Mouse (Mus musculus) frontal cortex, postnatal 10 days (tissue): ENCODE data around the gene Ahnak2.

Source experiments
- DNase-seq, 2 experiments: peaks; one replicate each; pipeline ENCODE4 v3.0.0; 2022; ENCODE audit warnings: low spot score in 2 of 2, mixed read lengths in 1 of 2

Ahnak2 gene

GRCm38 (mm10) chr12:112796551-112797510 lies 5.6 kb downstream of the Ahnak2 start:
- no peak for DNase-seq

GRCm38 (mm10) chr12:112795466-112796104 lies 6.9 kb downstream of the Ahnak2 start:
- DNase-seq, result no peak

- DNase-seq, result no peak
These were observed 7.5 kb downstream of the Ahnak2 start for GRCm38 (mm10) chr12:112794998-112795397.

GRCm38 (mm10) chr12:112794356-112794816 lies 8.1 kb downstream of the Ahnak2 start:
- no peak for DNase-seq

- no peak for DNase-seq
These were observed 8.7 kb downstream of the Ahnak2 start for GRCm38 (mm10) chr12:112793601-112794355.

GRCm38 (mm10) chr12:112791026-112791425 lies 11.4 kb downstream of the Ahnak2 start:
- no peak for DNase-seq

GRCm38 (mm10) chr12:112774481-112774880 lies 28.0 kb downstream of the Ahnak2 start:
- DNase-seq, result no peak

GRCm38 (mm10) chr12:112774026-112774425 lies 28.4 kb downstream of the Ahnak2 start:
- DNase-seq, result no peak

GRCm38 (mm10) chr12:112773366-112773765 lies 29.1 kb downstream of the Ahnak2 start:
- DNase-seq, result no peak

- DNase-seq, result no peak
These were observed 30.2 kb downstream of the Ahnak2 start for GRCm38 (mm10) chr12:112772306-112772705.

GRCm38 (mm10) chr12:112770396-112770795 lies 32.1 kb downstream of the Ahnak2 start:
- DNase-seq, result no peak

- DNase-seq, result no peak
These were observed 32.7 kb downstream of the Ahnak2 start for GRCm38 (mm10) chr12:112769751-112770150.

- no peak for DNase-seq
These were observed 33.4 kb downstream of the Ahnak2 start for GRCm38 (mm10) chr12:112769031-112769430.

GRCm38 (mm10) chr12:112768166-112768565 lies 34.3 kb downstream of the Ahnak2 start:
- no peak for DNase-seq

- DNase-seq, result no peak
These were observed 35.2 kb downstream of the Ahnak2 start for GRCm38 (mm10) chr12:112767036-112767890.

- DNase-seq, result no peak
These were observed 35.9 kb downstream of the Ahnak2 start for GRCm38 (mm10) chr12:112766586-112766985.

GRCm38 (mm10) chr12:112764991-112765390 lies 37.5 kb downstream of the Ahnak2 start:
- DNase-seq, result no peak

GRCm38 (mm10) chr12:112764141-112764540 lies 38.3 kb downstream of the Ahnak2 start:
- no peak for DNase-seq

GRCm38 (mm10) chr12:112763176-112763575 lies 39.3 kb downstream of the Ahnak2 start:
- no peak for DNase-seq

GRCm38 (mm10) chr12:112762018-112762417 lies 40.4 kb downstream of the Ahnak2 start:
- no peak for DNase-seq

- no peak for DNase-seq
These were observed 41.0 kb downstream of the Ahnak2 start for GRCm38 (mm10) chr12:112761411-112761810.
